Mouse (Mus musculus) right cerebral cortex, postnatal 4 days (tissue): ENCODE results near the gene Cep295nl.
A peak's percentile ranks its signal among the peaks of the same experiment; 100 is the strongest.

Experiments
- DNase-seq: peaks from one replicate; pipeline ENCODE4 v3.0.0-alpha.2; 2022

Gene Cep295nl

GRCm38 (mm10) chr11:118354636-118355191, 12.4 kb upstream of the Cep295nl start:
- peak; percentile 58 for DNase-seq

- DNase-seq = no peak
Observed at GRCm38 (mm10) chr11:118349494-118349893, 7.2 kb upstream of the Cep295nl start.

DNA sequence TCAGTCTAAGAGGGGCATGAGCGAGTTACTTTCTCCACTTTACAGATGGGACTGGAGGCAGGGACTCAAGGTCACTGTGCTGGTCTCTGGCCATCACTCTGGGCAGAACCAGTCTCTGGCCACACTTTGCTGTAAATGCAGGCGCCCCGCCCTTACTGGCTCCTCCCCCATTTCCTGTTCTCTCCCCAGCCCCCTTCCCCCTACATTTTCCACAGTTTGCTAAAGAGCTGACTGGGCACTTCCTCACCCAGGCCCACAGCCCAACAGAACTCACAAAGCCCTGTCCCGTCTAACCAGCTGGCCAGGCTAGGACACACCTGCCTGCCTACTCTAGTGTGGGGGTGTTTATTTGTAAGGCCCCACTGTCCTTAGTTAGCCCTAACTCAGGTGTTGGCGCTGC, 6.6 kb upstream of the Cep295nl start:
- DNase-seq = no peak

GRCm38 (mm10) chr11:118348419-118348818, 6.1 kb upstream of the Cep295nl start:
- DNase-seq = no peak

GRCm38 (mm10) chr11:118347911-118348310, 5.6 kb upstream of the Cep295nl start:
- DNase-seq = no peak

GRCm38 (mm10) chr11:118347391-118347790, 5.1 kb upstream of the Cep295nl start:
- no peak for DNase-seq

GRCm38 (mm10) chr11:118346395-118347096, 4.2 kb upstream of the Cep295nl start:
- no peak for DNase-seq

- peak; percentile 64 for DNase-seq
Observed at GRCm38 (mm10) chr11:118345693-118346092, 3.4 kb upstream of the Cep295nl start.

DNA sequence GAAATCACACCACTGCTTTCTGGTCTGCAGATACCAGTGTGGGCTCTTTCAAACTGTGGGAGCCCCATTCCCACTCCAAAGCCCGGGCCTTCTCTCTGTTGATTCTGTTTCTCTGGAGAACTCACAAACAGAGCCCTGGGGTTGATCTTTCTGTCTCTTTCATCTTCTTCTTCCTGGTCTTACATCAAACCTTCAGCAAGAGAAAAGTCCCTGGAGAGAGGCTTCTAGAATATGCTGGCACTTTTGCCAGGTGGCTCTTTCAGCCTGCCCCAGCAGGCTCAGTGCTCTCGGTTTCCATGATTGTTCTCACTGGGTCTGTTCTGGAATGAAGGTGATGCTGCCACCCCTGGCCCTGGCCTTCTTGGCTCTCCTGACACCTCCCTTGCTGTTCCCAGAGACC, 1.3 kb upstream of the Cep295nl start:
- no peak for DNase-seq

GRCm38 (mm10) chr11:118337491-118338168, 4.7 kb downstream of the Cep295nl start:
- DNase-seq = no peak

- no peak for DNase-seq
Observed at GRCm38 (mm10) chr11:118333431-118333830, 8.9 kb downstream of the Cep295nl start.

DNA sequence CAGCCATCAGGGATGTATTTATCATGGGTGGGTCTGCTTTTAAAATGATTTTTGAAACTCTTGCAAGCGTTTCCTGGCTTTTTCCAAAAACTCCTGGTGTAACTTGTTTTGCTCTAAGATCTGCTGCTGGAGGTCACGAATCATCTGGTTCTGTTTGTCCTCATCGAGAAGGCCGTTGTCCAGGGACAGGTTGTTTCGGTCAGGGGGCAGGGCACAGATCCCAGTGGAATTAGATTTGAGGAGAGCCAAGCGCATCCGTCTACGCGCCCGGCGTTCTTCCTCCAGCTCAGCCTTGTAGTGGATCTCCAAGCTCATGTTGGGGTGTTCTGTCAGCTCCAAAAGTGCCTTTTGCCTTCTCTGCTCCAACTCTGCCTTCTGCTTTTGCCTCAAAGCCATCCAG, 9.9 kb downstream of the Cep295nl start:
- DNase-seq = no peak

GRCm38 (mm10) chr11:118330777-118331176, 11.5 kb downstream of the Cep295nl start:
- DNase-seq = no peak

GRCm38 (mm10) chr11:118330361-118330760, 11.9 kb downstream of the Cep295nl start:
- no peak for DNase-seq

DNA sequence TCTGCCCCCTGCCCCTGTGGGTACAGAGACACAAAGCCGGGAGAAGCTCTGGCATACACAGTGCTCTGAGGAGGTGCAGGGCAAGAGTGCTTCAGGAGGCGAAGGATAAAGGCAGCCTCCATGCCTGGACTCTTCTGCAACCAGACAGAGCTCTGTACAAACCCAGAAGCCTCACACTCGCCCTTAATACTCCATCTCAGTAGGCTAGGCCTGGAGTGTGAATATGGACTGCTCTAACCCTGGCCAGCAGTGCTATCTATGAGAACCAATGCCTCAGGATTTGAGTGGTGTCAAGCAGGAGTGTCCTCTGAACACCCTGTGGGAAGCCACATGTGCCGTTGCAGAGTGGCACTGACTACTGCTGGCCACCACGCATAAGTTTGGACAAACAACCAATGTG, 13.4 kb downstream of the Cep295nl start:
- no peak for DNase-seq

DNA sequence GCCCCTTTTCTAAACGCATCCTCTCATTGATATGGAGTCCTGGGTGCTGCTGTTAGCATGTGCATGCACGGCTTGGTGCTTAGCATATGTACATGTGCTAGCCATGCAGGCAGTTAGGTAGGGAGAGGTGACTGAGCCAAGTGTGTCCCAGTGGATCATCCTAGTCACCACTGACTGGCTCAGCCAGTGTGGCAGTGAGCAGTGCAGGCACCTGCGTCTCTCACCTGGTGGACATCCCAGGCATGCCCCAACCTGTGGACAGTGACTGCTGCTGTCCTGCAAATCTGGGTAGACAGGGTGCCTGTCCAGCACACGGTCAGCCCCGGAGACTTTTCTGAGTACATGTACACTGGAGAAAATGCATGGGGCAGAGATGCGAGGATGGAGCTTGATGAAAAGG, 13.8 kb downstream of the Cep295nl start:
- DNase-seq = no peak

- DNase-seq = peak; percentile 80
Observed at GRCm38 (mm10) chr11:118326991-118327971, 15.0 kb downstream of the Cep295nl start.

- no peak for DNase-seq
Observed at GRCm38 (mm10) chr11:118326491-118326890, 15.8 kb downstream of the Cep295nl start.

DNA sequence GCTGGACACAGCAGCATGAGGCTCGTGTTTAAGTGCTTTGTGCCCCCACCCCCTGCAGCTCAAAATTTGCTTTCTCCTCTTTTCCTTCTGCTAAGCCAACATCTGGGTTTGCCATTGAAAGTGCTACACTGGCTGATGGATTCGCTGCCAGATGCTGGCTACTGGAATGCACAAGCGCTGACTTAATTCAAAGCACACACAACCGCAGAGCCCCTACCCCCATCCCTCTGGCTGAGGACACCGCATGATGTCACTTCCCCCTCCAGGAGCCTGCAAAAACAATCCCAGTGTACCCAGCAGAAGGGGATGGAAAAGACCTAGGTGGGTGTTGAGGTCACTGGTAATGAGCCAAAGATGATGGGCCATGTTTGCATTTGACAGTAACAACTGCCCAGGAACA, 17.8 kb downstream of the Cep295nl start:
- DNase-seq = no peak

DNA sequence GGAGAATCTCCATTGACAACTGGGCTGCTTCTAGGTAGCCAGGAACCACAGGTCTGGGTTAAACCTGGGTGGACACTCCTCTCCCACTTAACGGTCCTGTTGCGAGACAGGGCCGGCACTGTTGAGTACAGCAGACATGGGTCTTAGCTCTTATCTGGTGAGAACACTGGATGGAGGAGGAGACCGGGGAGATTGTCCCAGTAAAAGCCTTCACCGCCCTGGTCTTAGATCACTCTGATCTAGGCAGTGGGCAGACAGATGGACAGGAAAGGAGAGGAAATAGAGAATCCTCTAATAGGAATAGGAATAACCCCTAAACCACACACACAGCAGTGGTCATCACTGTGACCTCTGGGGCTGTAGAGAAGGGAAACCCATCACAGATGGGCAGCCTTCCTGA, 18.3 kb downstream of the Cep295nl start:
- DNase-seq = no peak

GRCm38 (mm10) chr11:118322647-118323046, 19.7 kb downstream of the Cep295nl start:
- no peak for DNase-seq

DNA sequence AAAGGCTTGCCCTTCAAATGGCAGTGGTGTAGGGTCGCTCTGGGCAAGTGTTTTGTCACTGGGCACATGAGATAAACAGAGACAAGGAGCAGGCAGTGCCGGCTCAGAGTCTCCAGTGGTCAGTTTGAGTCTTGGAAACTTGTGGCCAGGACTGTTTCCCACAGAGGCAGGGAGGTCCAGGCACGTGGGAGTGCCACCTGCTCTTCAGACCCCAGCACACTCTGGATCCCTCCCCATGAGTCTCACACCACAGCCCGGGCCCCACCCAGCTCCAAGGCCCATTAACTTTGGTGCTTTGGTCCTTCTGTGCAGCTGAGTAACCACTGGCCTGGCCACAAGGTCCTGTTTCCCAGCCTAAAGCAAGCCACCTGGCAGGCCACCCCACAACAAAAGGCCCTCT, 20.3 kb downstream of the Cep295nl start:
- no peak for DNase-seq

DNA sequence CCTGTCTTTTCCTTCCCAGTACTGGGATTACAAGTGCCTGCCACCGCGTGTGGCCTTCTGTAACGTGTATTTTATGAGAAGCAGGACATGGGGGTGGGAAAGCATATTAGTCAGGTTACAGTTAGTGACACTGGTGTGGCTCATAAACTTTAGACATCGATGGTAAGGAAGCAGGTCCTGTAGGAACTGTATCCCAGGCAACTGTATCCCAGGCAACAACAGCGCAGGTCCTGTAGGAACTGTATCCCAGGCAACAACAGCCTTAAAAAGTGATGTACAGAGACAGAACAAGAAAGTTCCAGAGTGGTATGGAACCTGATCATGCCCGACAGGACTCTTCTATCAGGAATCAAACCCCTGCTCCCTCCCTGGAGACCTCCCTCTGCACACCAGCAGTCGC, 20.8 kb downstream of the Cep295nl start:
- peak; percentile 42 for DNase-seq
